Mouse (Mus musculus) bone marrow macrophage, adult 2 months (primary cell): ENCODE measurements around the gene Hyls1.

Experiments used
- CTCF ChIP-seq: IDR thresholded peaks from 2 replicates; pipeline ENCODE4 v1.5.1; 2012; ENCODE audit warnings: low read depth, mild to moderate bottlenecking, low read length, moderate library complexity
- POLR2A ChIP-seq: IDR thresholded peaks from 2 replicates; pipeline ENCODE4 v1.6.1; 2012; ENCODE audit warnings: mild to moderate bottlenecking, low read depth, low read length, borderline replicate concordance

DNA sequence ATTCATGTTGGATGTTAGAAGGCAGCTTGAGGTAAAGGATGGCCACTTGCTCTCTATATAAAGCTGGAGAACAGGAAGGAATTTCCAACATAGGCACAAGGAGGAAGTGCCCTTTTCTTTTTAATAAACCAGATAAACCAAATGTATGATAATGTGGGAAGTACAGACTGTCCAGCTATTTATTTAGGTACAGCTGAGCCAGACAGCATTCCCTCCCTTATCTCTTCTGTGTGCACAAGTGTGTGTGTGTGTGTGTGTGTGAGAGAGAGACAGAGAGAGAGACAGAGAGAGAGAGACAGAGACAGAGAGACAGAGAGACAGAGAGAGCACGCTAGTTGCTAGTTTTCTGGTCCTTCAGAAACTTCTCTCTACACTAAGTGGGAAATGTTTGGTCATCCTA lies 41.6 kb upstream of the Hyls1 start, which contains the start of gene Pate4:
- TF ChIP-seq CTCF (no peak), POLR2A (no peak)
